9 mouse cellular contexts compared by ENCODE assay signal in the genomic region with DNA sequence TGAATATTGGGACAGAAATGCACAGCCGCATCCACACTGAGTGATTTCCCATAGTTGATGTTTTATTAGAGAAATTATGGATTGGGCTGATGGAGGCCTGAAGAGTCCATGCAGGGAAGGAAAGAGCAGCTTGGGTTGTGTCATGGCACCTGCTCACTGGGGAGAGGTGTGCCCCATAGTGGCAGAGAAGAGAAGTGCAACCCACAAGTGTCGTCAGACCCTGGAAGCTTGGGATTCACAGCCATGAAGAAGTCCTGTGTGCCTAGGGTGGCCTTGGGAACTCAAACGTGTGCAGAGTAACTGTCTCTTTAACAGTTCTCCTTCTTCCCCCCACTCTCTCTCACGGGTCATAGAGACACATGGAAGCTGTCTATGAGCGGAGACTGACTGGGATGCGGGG. TPM values are rescaled to one million over a fixed set of nuclear protein-coding genes. Genes with fewer than 3 reads are reported as not detected.
A peak's percentile ranks its signal among the peaks of the same experiment; 100 is the strongest.
DNase-seq lines count a peak whose midpoint lies in the region; ATAC-seq and TF ChIP-seq lines count a peak whose summit lies in the region.
"Had no signal": no experiment of that assay in that cellular context is flagged by ENCODE, and none has a peak within 500 bp of the region (broad histone marks: within the 10 kb centered on the region; RNA-seq: fewer than 3 reads in every experiment).

No protein-coding gene starts in this region.

- DNase-seq in cerebellum, adult 2 months = no peak
- no peak for DNase-seq in cerebellum, adult 11-12 months
- peak; percentile 26 for DNase-seq in kidney, adult 9 months
- DNase-seq in 3T3-L1 (ENCODE audit: low read depth, low spot score) = peak; percentile 12
- DNase-seq in right cerebral cortex, postnatal 4 days = no peak
- no peak for DNase-seq in thymus, postnatal 14 days

- no peak overlapping the region for H3K4me3 ChIP-seq in cerebellum, adult 2 months (replicated peaks; ENCODE audit: insufficient read depth, low read depth, low read length)
- no peak overlapping the region for H3K4me3 ChIP-seq in kidney, embryonic 16.5 days (ENCODE audit: low read length)
- no peak overlapping the region for H3K4me3 ChIP-seq in cortical plate, adult 2 months (ENCODE audit: insufficient read depth, low read length)
- H3K4me3 ChIP-seq: neural tube, embryonic 13.5 days had no signal

- no peak overlapping the region for H3K4me2 ChIP-seq in kidney, embryonic 16.5 days (replicated peaks; ENCODE audit: low read depth, low read length)
- H3K4me2 ChIP-seq: neural tube, embryonic 13.5 days had no signal

- H3K9me3 ChIP-seq in kidney, embryonic 16.5 days (ENCODE audit: low read length) = no peaks in the 10 kb centered on the region
- H3K9me3 ChIP-seq: neural tube, embryonic 13.5 days had no signal

- no peaks in the 10 kb centered on the region for H3K27me3 ChIP-seq in cerebellum, adult 2 months (ENCODE audit: control insufficient read depth, insufficient read depth, low read length)
- peaks cover 2% of the 10 kb centered on the region; the same call in 1 of the 2 replicates for H3K27me3 ChIP-seq in kidney, embryonic 16.5 days (ENCODE audit: insufficient read depth, low read length)

- WGBS in cerebellum, adult 2 months = 53% methylated on average over 6 of the region's 6 CpGs
- 42% methylated on average over 6 of the region's 6 CpGs for WGBS in kidney, embryonic 16.5 days

- H3K4me1 ChIP-seq in cerebellum, adult 2 months (ENCODE audit: control insufficient read depth, insufficient read depth, low read length) = no peaks in the 10 kb centered on the region
- H3K4me1 ChIP-seq in kidney, embryonic 16.5 days (ENCODE audit: insufficient read depth, low read length) = no peaks in the 10 kb centered on the region
- peaks cover 2% of the 10 kb centered on the region; the same call in 1 of the 2 replicates for H3K4me1 ChIP-seq in cortical plate, adult 2 months (ENCODE audit: control insufficient read depth, insufficient read depth, low read length)

- TF ChIP-seq CTCF in cerebellum, adult 2 months (IDR thresholded peaks at IDR 0.05; ENCODE audit: borderline replicate concordance, insufficient read depth, low read depth, low read length) = peak; percentile 38; the same call in 1 of the 2 replicates
- peak; percentile 56 for TF ChIP-seq CTCF in cortical plate, adult 2 months (IDR thresholded peaks at IDR 0.05; ENCODE audit: extremely low read depth, insufficient read depth, low read length)

- no peak overlapping the region for H3K9ac ChIP-seq in kidney, embryonic 16.5 days (replicated peaks; ENCODE audit: low read length)
- H3K9ac ChIP-seq: neural tube, embryonic 13.5 days had no signal

- no peak overlapping the region for H3K27ac ChIP-seq in cerebellum, adult 2 months (ENCODE audit: insufficient read depth, low read length)
- H3K27ac ChIP-seq in kidney, embryonic 16.5 days (ENCODE audit: low read length) = no peak overlapping the region
- H3K27ac ChIP-seq in cortical plate, adult 2 months (ENCODE audit: insufficient read depth, low read length) = no peak overlapping the region
- H3K27ac ChIP-seq: neural tube, embryonic 13.5 days had no signal

- H3K36me3 ChIP-seq in kidney, embryonic 16.5 days (ENCODE audit: insufficient read depth, low read length) = no peaks in the 10 kb centered on the region
- H3K36me3 ChIP-seq: neural tube, embryonic 13.5 days had no signal

- no peak for ATAC-seq in kidney, embryonic 16.5 days (ENCODE audit: low FRiP score, low TSS enrichment)

- TF ChIP-seq POLR2A in cerebellum, adult 2 months (IDR thresholded peaks at IDR 0.05; ENCODE audit: borderline replicate concordance, insufficient read depth, low read length) = no peak
- no peak for TF ChIP-seq POLR2A in cortical plate, adult 2 months (IDR thresholded peaks at IDR 0.05; ENCODE audit: extremely low read depth, insufficient read depth, low read length)

RNA-seq across cellular contexts. Expression of a gene that starts 50.3 kb away (rescaled TPM):
- polyA plus RNA-seq in cerebellum, adult 2 months (2012; rRNA removed) = 0.36 and 0.57 TPM in 2 replicates
- polyA plus RNA-seq in kidney, embryonic 16.5 days (2015; fragmentation: Nextera tagmentation; extraction: Ambion mirVana) = 6.9 and 7.7 TPM in 2 replicates
- 0.28 and 0.48 TPM in 2 replicates for polyA plus RNA-seq in cortical plate, adult 2 months (2012; rRNA removed)

Comparison
In these comparisons a context has a peak if more than half of its experiments do, and no peak if none do; other contexts are left out.
1. DNase-seq: peak in kidney, adult 9 months (single experiment) and 3T3-L1 (single experiment); none in cerebellum, adult 2 months (0 of 2), cerebellum, adult 11-12 months (single experiment), right cerebral cortex, postnatal 4 days (single experiment) and thymus, postnatal 14 days (single experiment).